Mouse (Mus musculus): ENCODE measurements at regions not wholly inside any gene's neighbourhood (a gene's known extent, or its start where the extent isn't known, plus 50 kb on each side); places are given as distances from the start of the nearest gene placed in this dataset.

- no peak for TF ChIP-seq POLR2A (IDR thresholded peaks at IDR 0.05; ENCODE audit: borderline replicate concordance, low read depth, low read length)
- no peak for TF ChIP-seq CTCF (IDR thresholded peaks at IDR 0.05; ENCODE audit: low read depth, low read length)
Measured at GRCm38 (mm10) chr12:26244701-26245100, 170.4 kb downstream of the Rnf144a start.

All from bone marrow macrophage, adult 2 months (primary cell).